Mouse (Mus musculus) limb, embryonic 14.5 days (tissue): ENCODE data around the gene Zfyve19. TPM values are rescaled to one million over a fixed set of nuclear protein-coding genes. Genes with fewer than 3 reads are reported as not detected.

Experiments used
- ATAC-seq: fragments of 200-750 bp; cut with Nextera tagmentation; 2 replicates; pipeline ENCODE4 v1.8.0; 2017; ENCODE audit warnings: low read depth, moderate number of reproducible peaks, moderate TSS enrichment; ENCODE audit not compliant: low FRiP score
- DNase-seq: peaks from one replicate; pipeline ENCODE4 v3.0.0-alpha.2; 2015; ENCODE audit warnings: low spot score
- H3K27ac ChIP-seq: fragments of 300-500 bp; sonication (generic); replicated peaks from 2 replicates; pipeline ENCODE4 v1.5.1; 2014; ENCODE audit warnings: low read depth, mild to moderate bottlenecking, low read length, moderate library complexity, mixed read lengths
- H3K27me3 ChIP-seq: fragments of 300-500 bp; sonication (generic); 2 replicates; pipeline ENCODE4 v1.6.1; 2014; ENCODE audit warnings: low read length, mixed read lengths; ENCODE audit not compliant: control insufficient read depth, insufficient read depth
- H3K36me3 ChIP-seq: fragments of 300-500 bp; sonication (generic); 2 replicates; pipeline ENCODE4 v1.6.1; 2014; ENCODE audit warnings: mild to moderate bottlenecking, low read length, moderate library complexity, mixed read lengths; ENCODE audit not compliant: control insufficient read depth, insufficient read depth
- H3K4me1 ChIP-seq: fragments of 300-500 bp; sonication (generic); 2 replicates; pipeline ENCODE4 v1.6.1; 2014; ENCODE audit warnings: antibody characterized with exemption, low read length, mixed read lengths; ENCODE audit not compliant: control insufficient read depth, insufficient read depth
- H3K4me2 ChIP-seq: fragments of 300-500 bp; sonication (generic); replicated peaks from 2 replicates; pipeline ENCODE4 v1.6.1; 2014; ENCODE audit warnings: low read depth, mild to moderate bottlenecking, low read length, moderate library complexity; ENCODE audit not compliant: severe bottlenecking
- H3K4me3 ChIP-seq: fragments of 300-500 bp; sonication (generic); replicated peaks from 2 replicates; pipeline ENCODE4 v1.5.1; 2014; ENCODE audit warnings: low read length
- H3K9ac ChIP-seq: fragments of 300-500 bp; sonication (generic); 2 replicates; pipeline ENCODE4 v1.6.1; 2014; ENCODE audit warnings: mild to moderate bottlenecking, low read depth, low read length, moderate library complexity; ENCODE audit not compliant: severe bottlenecking
- H3K9me3 ChIP-seq: fragments of 300-500 bp; sonication (generic); 2 replicates; pipeline ENCODE4 v1.6.1; 2016; ENCODE audit warnings: low read length; ENCODE audit not compliant: control insufficient read depth
- POLR2A ChIP-seq: fragments of 200-500 bp; IDR thresholded peaks from 2 replicates; pipeline ENCODE4 v1.8.0; 2012; ENCODE audit warnings: inconsistent platforms, mild to moderate bottlenecking, moderate library complexity, borderline replicate concordance; ENCODE audit not compliant: insufficient read depth, insufficient read length; ENCODE audit errors: extremely low read depth
- WGBS: fragments of 180-500 bp; shearing (Covaris S2); extraction: QIAGEN DNeasy Blood & Tissue Kit; methylation state at CpG from one replicate; pipeline ENCODE4 v1.1.7; 2014; 5-methylcytosine and 5-hydroxymethylcytosine counted together
- polyA plus RNA-seq, 2 experiments: library from polyadenylated mRNA; depleted of rRNA in 1 of 2; stranded (reverse) in 1 of 2; unstranded in 1 of 2; fragments of >200 nt; fragmentation: Nextera tagmentation in 1 of 2; extraction: Ambion mirVana in 1 of 2; gene quantifications; 2 replicates each; pipeline versions ENCODE4 v1.2.1 to v1.2.3; 2012 to 2014

The Zfyve19 gene
- polyA plus RNA-seq, 2 experiments, result 46.3 to 88.0 TPM

GRCm38 (mm10) chr2:119203871-119204460, 4.5 kb upstream of the Zfyve19 start:
- Histone ChIP-seq H3K36me3 (no peaks in the 10 kb centered on the region), H3K27ac (no peak overlapping the region), H3K4me3 (no peak overlapping the region), H3K4me1 (0 out of 2 replicates have a peak, but pooled peaks cover 1% of the 10 kb centered on the region), H3K9ac (no peak overlapping the region), H3K27me3 (no peaks in the 10 kb centered on the region), H3K4me2 (no peak overlapping the region), H3K9me3 (no peaks in the 10 kb centered on the region)
- WGBS, result 78% methylated on average over 4 of the region's 4 CpGs
- TF ChIP-seq POLR2A, result no peak
- DNase-seq, result no peak
- no peak for ATAC-seq

- no peak for TF ChIP-seq POLR2A
- peak overlapping the region; percentile 74 for H3K9ac ChIP-seq
- H3K27ac ChIP-seq, result peak overlapping the region; percentile 88
- peaks cover 26% of the 10 kb centered on the region for H3K36me3 ChIP-seq
- peak overlapping the region; percentile 60 for H3K4me2 ChIP-seq
- WGBS, result 23% methylated on average over 6 of the region's 6 CpGs
- H3K27me3 ChIP-seq, result no peaks in the 10 kb centered on the region
- H3K4me3 ChIP-seq, result peak overlapping the region; percentile 74
- DNase-seq, result no peak
- no peak for ATAC-seq
- no peaks in the 10 kb centered on the region for H3K9me3 ChIP-seq
- H3K4me1 ChIP-seq, result peaks cover 4% of the 10 kb centered on the region; the same call in 1 of the 2 replicates
Measured at GRCm38 (mm10) chr2:119207961-119208343, 465 bp upstream of the Zfyve19 start.

GRCm38 (mm10) chr2:119209176-119209507, 725 bp downstream of the Zfyve19 start:
- 1% methylated on average over 13 of the region's 13 CpGs for WGBS
- Histone ChIP-seq H3K27ac (peak overlapping the region; percentile 52; the same call in 1 of the 2 replicates), H3K4me3 (peak overlapping the region; percentile 74), H3K9ac (peak overlapping the region; percentile 74), H3K4me2 (peak overlapping the region; percentile 60), H3K27me3 (no peaks in the 10 kb centered on the region), H3K9me3 (no peaks in the 10 kb centered on the region), H3K4me1 (peaks cover 4% of the 10 kb centered on the region; the same call in 1 of the 2 replicates), H3K36me3 (peaks cover 34% of the 10 kb centered on the region)
- ATAC-seq, result no peak
- no peak for DNase-seq
- TF ChIP-seq POLR2A, result no peak

- H3K9me3 ChIP-seq, result no peaks in the 10 kb centered on the region
- no peak for ATAC-seq
- no peak within 1 kb of the TSS for H3K27ac ChIP-seq
- 74% methylated on average over 6 of the region's 6 CpGs for WGBS
- no peaks in the 10 kb centered on the region for H3K36me3 ChIP-seq
- no peak within 1 kb of the TSS for H3K4me2 ChIP-seq
- no peak within 1 kb of the TSS for H3K4me3 ChIP-seq
- no peak within 1 kb of the TSS for H3K9ac ChIP-seq
- H3K27me3 ChIP-seq, result no peaks in the 10 kb centered on the region
- DNase-seq, result no peak
- no peak for TF ChIP-seq POLR2A
- no peaks in the 10 kb centered on the region for H3K4me1 ChIP-seq
Measured at GRCm38 (mm10) chr2:119229775-119230704, 21.6 kb downstream of the Zfyve19 start, which contains the start of gene Ppp1r14d. Gene Ppp1r14d, minus strand, starts transcription at chr2:119229906.

GRCm38 (mm10) chr2:119236682-119237209, 28.3 kb downstream of the Zfyve19 start:
- Histone ChIP-seq H3K9ac (peak overlapping the region; percentile 44; the same call in 1 of the 2 replicates), H3K4me1 (no peaks in the 10 kb centered on the region), H3K27me3 (peaks cover 41% of the 10 kb centered on the region), H3K9me3 (no peaks in the 10 kb centered on the region), H3K4me3 (peak overlapping the region; percentile 45), H3K4me2 (peak overlapping the region; percentile 78), H3K36me3 (no peaks in the 10 kb centered on the region), H3K27ac (no peak overlapping the region)
- no peak for TF ChIP-seq POLR2A
- ATAC-seq, result no peak
- no peak for DNase-seq
- WGBS, result 7% methylated on average over 25 of the region's 25 CpGs
